Mouse (Mus musculus) telencephalon, adult 2 months (tissue): ENCODE results near the gene Copz1.
"Not testable (repeated sequence)": the region's sequence is repeated elsewhere in the genome, so short reads cannot be mapped to it uniquely, and the experiment has no call there.

Source experiments
- DNase-seq: peaks from one replicate; pipeline ENCODE4 v3.0.0-alpha.2; 2011; ENCODE audit warnings: low read depth, low spot score

The Copz1 gene

DNA sequence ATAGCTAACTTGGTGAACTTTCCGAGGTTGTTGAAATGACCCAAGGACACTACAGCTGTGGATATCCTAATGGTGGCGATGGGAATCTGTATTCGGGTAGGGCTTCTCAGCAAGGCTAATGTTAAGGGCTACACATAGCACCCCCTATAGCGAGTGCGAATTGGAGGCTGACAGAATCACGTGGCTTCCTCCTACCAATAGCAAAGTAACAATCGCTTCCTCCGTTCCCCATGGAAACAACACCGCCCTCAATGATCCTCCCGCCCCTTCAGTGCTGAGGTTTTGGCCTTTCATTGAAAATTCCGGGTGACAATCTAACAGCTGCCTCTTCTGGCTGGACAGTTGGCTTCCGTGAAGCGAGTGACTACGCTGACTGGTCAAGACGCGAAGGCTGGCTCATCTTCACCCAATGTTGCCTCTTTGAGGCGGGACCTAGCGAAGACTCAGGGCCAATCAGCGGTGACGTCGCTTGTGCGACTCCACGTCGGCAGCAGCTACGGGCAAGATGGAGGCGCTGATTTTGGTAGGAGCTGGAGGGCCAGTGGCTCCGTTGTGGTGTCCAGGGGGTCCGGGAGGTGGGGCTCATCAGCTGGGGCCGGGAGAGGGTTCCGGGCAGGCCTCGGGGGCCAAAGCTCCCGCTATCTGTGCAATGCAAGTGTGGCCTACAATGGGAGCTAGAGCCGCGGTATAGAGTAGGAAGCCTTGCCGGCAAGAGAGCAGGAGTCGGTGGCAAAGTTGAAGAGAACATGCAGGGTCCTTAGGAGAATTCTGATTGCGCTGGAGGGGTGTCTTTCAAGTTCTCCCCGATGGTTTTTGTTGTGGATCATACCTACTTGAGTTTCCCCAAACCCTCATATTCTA, at the start of gene Copz1:
Gene Copz1 (plus strand): TSS at position 296 of the 861 bp plus-strand sequence.
- DNase-seq, result peak; percentile 100

DNA sequence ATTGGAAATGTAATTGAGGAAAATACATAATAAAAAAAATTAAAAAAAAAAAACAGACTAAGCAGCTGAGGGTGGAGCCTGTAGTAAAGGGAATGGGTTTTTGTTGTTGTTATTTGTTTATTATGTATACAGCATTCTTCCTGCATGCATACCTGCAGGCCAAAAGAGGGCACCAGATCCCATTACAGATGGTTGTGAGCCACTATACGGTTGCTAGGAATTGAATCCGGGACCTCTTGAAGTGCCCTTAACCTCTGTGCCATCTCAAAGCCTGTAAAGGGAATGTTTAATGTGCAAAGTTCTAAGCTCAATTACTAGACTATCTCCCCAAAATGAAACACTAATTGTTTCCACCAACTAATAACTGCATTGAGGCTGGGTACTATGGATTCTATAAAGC, 48.4 kb upstream of the Copz1 start:
- no peak for DNase-seq

GRCm38 (mm10) chr15:103227022-103227421, 45.5 kb upstream of the Copz1 start:
- DNase-seq, result no peak

- DNase-seq, result no peak
Measured at GRCm38 (mm10) chr15:103227572-103227971, 44.9 kb upstream of the Copz1 start.

DNA sequence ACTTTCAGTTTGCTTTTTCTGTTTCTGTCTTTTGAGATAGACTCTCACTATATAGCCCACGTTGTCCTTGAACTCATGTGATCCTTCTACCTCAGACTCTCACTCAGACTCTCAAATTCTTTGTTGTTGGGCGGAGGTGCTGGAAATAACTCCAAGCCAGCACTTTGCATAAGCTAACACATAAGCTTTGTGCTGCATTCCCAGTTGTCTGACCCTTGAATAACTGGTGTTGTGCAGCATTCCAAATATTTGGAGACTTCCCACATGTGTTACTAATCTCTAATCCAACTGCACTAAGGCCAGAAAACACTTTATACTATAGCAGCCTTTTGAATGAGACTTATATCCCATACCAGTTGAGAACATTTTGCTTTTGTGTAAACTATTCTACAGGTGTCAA, 43.6 kb upstream of the Copz1 start:
- DNase-seq, result no peak

DNA sequence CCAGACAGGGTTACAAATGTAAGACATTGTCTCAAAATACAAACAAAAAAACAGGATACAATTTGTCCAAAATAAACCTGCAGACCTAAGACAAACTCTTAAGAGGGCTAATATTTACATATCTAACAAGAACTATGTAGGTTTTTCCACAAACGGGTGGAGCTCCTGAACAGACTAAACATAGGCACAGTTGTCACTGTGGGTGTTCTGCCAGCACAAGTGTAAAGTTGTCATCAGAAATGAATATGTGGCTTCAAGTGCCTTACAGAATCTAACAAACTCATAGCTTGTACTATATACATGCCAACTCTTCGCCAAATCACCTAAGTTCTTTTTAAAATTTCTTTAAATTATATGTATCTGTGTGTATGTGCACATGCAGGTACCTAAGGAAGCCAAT, 39.4 kb upstream of the Copz1 start:
- peak; percentile 47 for DNase-seq

DNA sequence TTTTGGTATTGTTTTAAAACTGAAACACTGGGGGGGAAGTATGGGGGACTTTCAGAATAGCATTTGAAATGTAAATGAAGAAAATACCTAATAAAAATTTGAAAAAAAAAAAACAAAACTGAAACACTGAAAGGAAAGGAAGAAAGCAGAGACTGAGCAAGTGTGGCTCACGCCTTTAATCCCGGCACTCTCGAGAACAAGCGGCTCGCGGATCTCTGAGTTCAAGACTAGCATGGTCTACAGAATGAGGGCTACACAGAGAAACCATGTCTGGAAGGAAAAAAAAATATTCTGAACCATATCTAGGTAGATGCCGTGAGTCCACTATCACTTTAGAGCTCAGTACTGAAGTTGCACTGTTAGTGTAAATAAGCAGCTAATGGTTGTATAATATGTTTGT, 35.2 kb upstream of the Copz1 start:
- no peak for DNase-seq

DNA sequence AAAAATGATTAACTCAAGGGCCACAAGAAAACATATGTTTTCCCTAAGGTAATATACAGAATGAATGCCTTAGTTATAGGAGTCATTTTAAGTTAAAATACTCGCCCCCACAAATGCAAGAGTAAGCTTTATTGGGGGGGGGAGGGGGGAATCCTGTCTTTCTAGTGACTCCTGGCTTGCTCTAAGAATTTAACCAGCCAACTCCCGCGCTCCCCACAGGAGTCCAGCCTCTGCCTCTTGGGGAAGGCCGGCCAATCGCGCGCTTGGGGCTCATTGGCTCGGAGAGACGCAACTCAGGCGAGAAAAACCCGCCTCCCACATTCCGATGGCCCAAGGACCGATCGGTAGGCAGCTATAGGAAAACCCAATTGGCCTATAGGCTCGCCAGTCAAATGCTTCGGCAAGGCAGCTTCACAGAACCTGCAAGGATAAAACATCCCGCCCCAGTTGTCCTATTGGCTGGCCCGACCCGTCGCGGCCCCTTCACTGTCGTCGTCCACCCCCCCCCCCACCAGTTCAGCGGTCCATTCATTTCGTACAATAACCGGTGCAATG, 33.3 kb upstream of the Copz1 start:
- DNase-seq, result peak; percentile 97

- peak; percentile 97 for DNase-seq
Measured at GRCm38 (mm10) chr15:103239685-103240159, 32.8 kb upstream of the Copz1 start, which contains the start of gene Cbx5. Gene Cbx5, minus strand, starts transcription at chr15:103239816.

- peak; percentile 99 for DNase-seq
Measured at GRCm38 (mm10) chr15:103240160-103241028, 32.1 kb upstream of the Copz1 start, which contains the start of gene Hnrnpa1. Gene Hnrnpa1, plus strand, starts transcription at chr15:103240432.

GRCm38 (mm10) chr15:103241071-103242018, 31.2 kb upstream of the Copz1 start:
- not testable (repeated sequence) for DNase-seq

- no peak for DNase-seq
Measured at GRCm38 (mm10) chr15:103242885-103243284, 29.6 kb upstream of the Copz1 start.

DNA sequence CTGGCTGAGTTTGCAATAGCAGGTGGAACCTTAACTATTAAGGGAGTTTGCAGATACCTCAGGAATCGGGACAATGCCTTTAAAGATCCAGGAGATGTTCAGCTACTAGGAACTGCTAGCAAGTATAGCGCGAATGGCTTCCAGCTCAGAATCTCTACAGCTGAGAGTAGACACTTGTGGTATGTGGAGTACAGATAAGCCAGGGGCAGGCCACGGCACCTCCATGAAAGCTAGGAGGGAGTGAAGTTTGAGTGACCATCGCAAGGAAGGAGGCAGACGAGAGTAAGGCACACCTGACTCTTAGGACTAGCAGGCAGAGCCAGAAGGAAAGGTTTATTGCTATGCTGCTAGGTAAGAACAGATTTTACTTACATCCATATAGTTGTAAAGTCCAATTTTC, 26.9 kb upstream of the Copz1 start:
- DNase-seq, result no peak

GRCm38 (mm10) chr15:103247078-103247781, 25.3 kb upstream of the Copz1 start:
- no peak for DNase-seq

GRCm38 (mm10) chr15:103247782-103248400, 24.6 kb upstream of the Copz1 start:
- DNase-seq, result no peak

- DNase-seq, result no peak
Measured at GRCm38 (mm10) chr15:103248401-103249313, 23.9 kb upstream of the Copz1 start.

GRCm38 (mm10) chr15:103249511-103249910, 23.0 kb upstream of the Copz1 start:
- DNase-seq, result not testable (repeated sequence)

- no peak for DNase-seq
Measured at GRCm38 (mm10) chr15:103250195-103250740, 22.2 kb upstream of the Copz1 start.
